Mouse (Mus musculus) kidney, adult 11 months (tissue): Measurements from ENCODE around the gene Hrh1.
"Not testable (repeated sequence)": the region's sequence is repeated elsewhere in the genome, so short reads cannot be mapped to it uniquely, and the experiment has no call there.

ENCODE experiments used
- DNase-seq: peaks from one replicate; pipeline ENCODE4 v3.0.0; 2022

Hrh1 gene

GRCm38 (mm10) chr6:114473541-114473940 is 75.8 kb downstream of the Hrh1 start:
- no peak for DNase-seq

DNA sequence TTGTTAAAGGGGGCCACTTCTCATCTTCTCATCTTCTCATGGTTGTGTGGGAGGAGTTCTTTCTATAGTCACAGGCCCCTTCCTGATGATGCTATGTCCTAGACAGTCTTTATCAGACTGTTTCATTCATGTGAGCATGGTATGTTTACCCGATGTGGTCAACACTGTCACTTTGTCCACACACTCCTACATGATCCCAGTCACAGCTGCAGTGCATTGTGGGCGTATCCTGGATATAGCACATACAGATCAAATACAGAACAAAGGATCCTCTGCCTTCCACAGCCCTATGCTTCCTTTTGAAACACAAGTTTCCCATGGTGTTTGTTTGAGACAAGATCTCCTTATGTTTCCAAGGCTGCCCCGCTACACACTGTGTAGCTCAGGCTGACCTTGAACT is 76.3 kb downstream of the Hrh1 start:
- no peak for DNase-seq

DNA sequence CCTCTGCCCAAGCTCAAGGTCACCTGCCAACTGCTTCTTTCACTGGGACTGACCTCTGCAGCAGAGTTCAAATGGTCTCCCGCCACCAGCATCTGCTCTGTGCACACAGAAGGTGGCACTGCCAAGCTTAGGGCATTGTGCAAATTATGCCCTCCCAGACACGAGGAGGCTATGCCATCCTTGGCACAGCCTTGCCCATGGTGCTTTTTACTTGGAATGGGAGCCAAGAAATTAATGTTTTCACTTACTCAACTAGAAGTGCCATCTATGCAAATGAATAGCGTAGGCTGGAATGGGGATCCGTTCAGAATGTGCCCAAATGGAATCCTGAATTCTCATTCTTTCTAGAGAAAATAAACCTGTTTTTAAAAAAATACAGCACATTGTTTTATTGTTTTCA is 77.2 kb downstream of the Hrh1 start:
- DNase-seq, result no peak

DNA sequence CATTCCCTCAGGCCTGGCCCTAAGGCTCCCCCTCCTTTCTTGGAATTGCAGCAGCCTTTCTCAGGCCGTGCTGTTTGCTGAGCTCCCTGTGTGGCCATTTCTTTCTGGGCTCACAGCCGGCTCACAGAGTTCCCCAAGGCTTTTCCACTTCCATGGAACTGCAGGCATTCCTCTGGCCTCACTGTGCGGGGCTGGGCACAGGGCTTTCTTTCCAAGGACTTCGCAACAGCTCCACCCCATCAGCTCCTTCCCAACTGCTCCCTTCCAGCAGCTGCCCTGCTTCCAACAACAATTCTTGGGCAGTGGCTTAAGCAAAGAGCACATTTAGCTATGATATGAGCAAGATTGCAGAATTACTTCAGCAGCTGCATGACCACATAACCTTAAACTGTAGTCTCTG is 81.0 kb downstream of the Hrh1 start:
- no peak for DNase-seq

- no peak for DNase-seq
These were observed 82.1 kb downstream of the Hrh1 start for GRCm38 (mm10) chr6:114479644-114480410.

DNA sequence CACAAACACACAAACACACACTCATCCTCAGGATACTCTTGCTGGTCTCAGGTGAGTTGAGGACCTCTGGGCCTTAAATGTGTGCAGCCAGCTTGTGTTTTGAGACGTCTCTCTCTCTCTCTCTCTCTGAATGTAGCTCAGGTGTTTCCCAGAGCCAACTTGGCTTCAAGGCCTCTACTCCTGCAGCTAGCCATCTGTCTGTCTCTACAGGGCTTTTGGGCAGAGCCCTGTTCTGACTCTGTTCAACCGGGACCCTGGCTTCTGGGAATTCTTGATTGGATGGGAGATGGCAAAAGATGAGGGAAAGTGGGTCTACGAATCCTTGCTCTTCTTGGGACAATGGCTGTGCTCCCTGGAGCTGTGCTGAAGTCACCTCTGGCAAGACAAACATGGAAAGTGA is 91.6 kb downstream of the Hrh1 start:
- no peak for DNase-seq

- not testable (repeated sequence) for DNase-seq
These were observed 94.9 kb downstream of the Hrh1 start for GRCm38 (mm10) chr6:114492588-114492987.

- DNase-seq, result not testable (repeated sequence)
These were observed 97.3 kb downstream of the Hrh1 start for GRCm38 (mm10) chr6:114494987-114495386.

DNA sequence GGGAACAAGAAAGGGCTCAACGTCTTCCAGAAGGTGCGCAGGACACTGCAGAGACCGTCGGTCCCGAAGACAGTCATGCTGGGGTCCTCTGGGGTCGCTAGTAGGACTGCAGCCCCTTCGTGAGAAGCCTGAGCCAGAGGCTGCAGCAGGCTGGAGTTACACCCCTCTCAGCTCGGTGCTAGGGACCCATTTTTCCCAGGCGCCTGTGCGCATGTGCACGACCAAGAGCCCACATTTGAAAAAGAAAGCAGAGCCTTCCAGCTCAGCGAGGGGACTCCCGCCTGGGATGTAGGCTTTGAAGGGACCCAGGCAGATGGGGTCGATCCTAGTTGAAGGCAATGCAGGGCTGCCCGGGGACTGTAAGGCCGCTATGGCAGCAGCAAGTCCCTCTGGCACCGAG is 116.3 kb downstream of the Hrh1 start:
- DNase-seq, result not testable (repeated sequence)

DNA sequence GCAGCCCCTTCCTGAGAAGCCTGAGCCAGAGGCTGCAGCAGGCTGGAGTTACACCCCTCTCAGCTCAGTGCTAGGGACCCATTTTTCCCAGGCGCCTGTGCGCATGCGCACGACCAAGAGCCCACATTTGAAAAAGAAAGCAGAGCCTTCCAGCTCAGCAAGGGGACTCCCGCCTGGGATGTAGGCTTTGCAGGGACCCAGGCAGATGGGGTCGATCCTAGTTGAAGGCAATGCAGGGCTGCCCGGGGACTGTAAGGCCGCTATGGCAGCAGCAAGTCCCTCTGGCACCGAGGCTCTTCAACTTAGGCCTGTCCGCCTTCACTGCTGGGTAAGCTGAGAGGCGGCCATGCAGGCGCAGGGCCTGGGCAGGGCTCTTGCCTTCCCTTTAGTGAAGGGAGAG is 131.0 kb downstream of the Hrh1 start:
- DNase-seq, result peak; percentile 1
